ENCODE assay signal across 8 mouse cellular contexts in genomic region chr11:100319492-100320171, GRCm38 (mm10). TPM values are rescaled to one million over a fixed set of nuclear protein-coding genes. Genes with fewer than 3 reads are reported as not detected.
DNase-seq lines count a peak whose midpoint lies in the region; ATAC-seq and TF ChIP-seq lines count a peak whose summit lies in the region.

Gene Eif1 (plus strand): TSS chr11:100319885.

- peak; percentile 100 for DNase-seq in c-Kit-positive CD71-positive TER-119-positive erythroid progenitor cells, embryonic 14.5 days (ENCODE audit: low spot score)
- peak; percentile 99 for DNase-seq in heart, postnatal 0 days (ENCODE audit: low spot score)
- peak; percentile 100 for DNase-seq in kidney, postnatal 4 days

- TF ChIP-seq POLR2A in testis, adult 2 months (IDR thresholded peaks at IDR 0.05; ENCODE audit: control insufficient read depth, low read depth, low read length): peak; percentile 78

- H3K36me3 ChIP-seq in E14TG2a.4 (ENCODE audit: insufficient read depth, low read length): peaks cover 27% of the 10 kb centered on the region
- peaks cover 20% of the 10 kb centered on the region for H3K36me3 ChIP-seq in forebrain, embryonic 12.5 days (replicated peaks)
- H3K36me3 ChIP-seq in heart, postnatal 0 days (replicated peaks; ENCODE audit: control insufficient read depth, insufficient read depth, low read length): peaks cover 23% of the 10 kb centered on the region
- peaks cover 19% of the 10 kb centered on the region for H3K36me3 ChIP-seq in liver, embryonic 16.5 days (ENCODE audit: control insufficient read depth, insufficient read depth)
- peaks cover 20% of the 10 kb centered on the region for H3K36me3 ChIP-seq in neural tube, embryonic 13.5 days
- H3K36me3 ChIP-seq in testis, adult 2 months (ENCODE audit: control insufficient read depth, insufficient read depth, low read length): no peaks in the 10 kb centered on the region

- WGBS in forebrain, embryonic 12.5 days: 1% methylated on average over 57 of the region's 58 CpGs
- WGBS in heart, postnatal 0 days: 2% methylated on average over 46 of the region's 58 CpGs
- WGBS in liver, embryonic 16.5 days (ENCODE audit: insufficient replicate concordance): under 1% methylated on average over 50 of the region's 58 CpGs
- WGBS in neural tube, embryonic 13.5 days: 1% methylated on average over 53 of the region's 58 CpGs

- TF ChIP-seq EP300 in heart, postnatal 0 days (IDR thresholded peaks at IDR 0.05; ENCODE audit: low read depth): no peak

- no peaks in the 10 kb centered on the region for H3K27me3 ChIP-seq in E14TG2a.4 (ENCODE audit: insufficient read depth, low read length)
- H3K27me3 ChIP-seq in forebrain, embryonic 12.5 days: no peaks in the 10 kb centered on the region
- H3K27me3 ChIP-seq in heart, postnatal 0 days (ENCODE audit: control insufficient read depth, insufficient read depth, low read length): no peaks in the 10 kb centered on the region
- H3K27me3 ChIP-seq in liver, embryonic 16.5 days (ENCODE audit: control insufficient read depth, insufficient read depth, low read depth, low read length): no peaks in the 10 kb centered on the region
- H3K27me3 ChIP-seq in neural tube, embryonic 13.5 days: no peaks in the 10 kb centered on the region
- H3K27me3 ChIP-seq in testis, adult 2 months (ENCODE audit: control insufficient read depth, insufficient read depth, low read length): no peaks in the 10 kb centered on the region

- peak within 1 kb of the TSS; percentile 80 for H3K4me2 ChIP-seq in forebrain, embryonic 12.5 days
- peak within 1 kb of the TSS; percentile 85 for H3K4me2 ChIP-seq in heart, postnatal 0 days (ENCODE audit: low read depth, low read length)
- peak within 1 kb of the TSS; percentile 81 for H3K4me2 ChIP-seq in liver, embryonic 16.5 days (ENCODE audit: low read depth, low read length)
- peak within 1 kb of the TSS; percentile 87 for H3K4me2 ChIP-seq in neural tube, embryonic 13.5 days

- peak; percentile 93 for ATAC-seq in forebrain, embryonic 12.5 days (ENCODE audit: low FRiP score)
- ATAC-seq in heart, postnatal 0 days (ENCODE audit: insufficient read depth, low read depth): peak; percentile 88
- ATAC-seq in liver, embryonic 16.5 days (ENCODE audit: low read depth): peak; percentile 83
- ATAC-seq in neural tube, embryonic 13.5 days (ENCODE audit: low read depth): peak; percentile 91

- peaks cover 57% of the 10 kb centered on the region for H3K4me1 ChIP-seq in E14TG2a.4 (replicated peaks; ENCODE audit: low read depth, low read length)
- H3K4me1 ChIP-seq in forebrain, embryonic 12.5 days: peaks cover 11% of the 10 kb centered on the region
- H3K4me1 ChIP-seq in heart, postnatal 0 days (ENCODE audit: control insufficient read depth, insufficient read depth): no peaks in the 10 kb centered on the region; the same call in 1 of the 2 replicates
- peaks cover 38% of the 10 kb centered on the region for H3K4me1 ChIP-seq in liver, embryonic 16.5 days (ENCODE audit: control insufficient read depth, low read depth, low read length)
- peaks cover 19% of the 10 kb centered on the region for H3K4me1 ChIP-seq in neural tube, embryonic 13.5 days (replicated peaks)
- peaks cover 4% of the 10 kb centered on the region for H3K4me1 ChIP-seq in testis, adult 2 months (ENCODE audit: control insufficient read depth, insufficient read depth, low read length)

- H3K27ac ChIP-seq in forebrain, embryonic 12.5 days: peak within 1 kb of the TSS; percentile 98
- peak within 1 kb of the TSS; percentile 98 for H3K27ac ChIP-seq in heart, postnatal 0 days (ENCODE audit: low read depth)
- H3K27ac ChIP-seq in liver, embryonic 16.5 days (ENCODE audit: low read length): peak within 1 kb of the TSS; percentile 98
- peak within 1 kb of the TSS; percentile 98 for H3K27ac ChIP-seq in neural tube, embryonic 13.5 days (replicated peaks)
- H3K27ac ChIP-seq in testis, adult 2 months (ENCODE audit: control insufficient read depth, insufficient read depth, low read depth, low read length): peak within 1 kb of the TSS; percentile 78

- H3K9ac ChIP-seq in forebrain, embryonic 12.5 days: peak within 1 kb of the TSS; percentile 97
- H3K9ac ChIP-seq in heart, postnatal 0 days (replicated peaks; ENCODE audit: low read depth, low read length): peak within 1 kb of the TSS; percentile 92
- H3K9ac ChIP-seq in liver, embryonic 16.5 days (ENCODE audit: low read depth, low read length): peak within 1 kb of the TSS; percentile 99
- H3K9ac ChIP-seq in neural tube, embryonic 13.5 days: peak within 1 kb of the TSS; percentile 98

- H3K9me3 ChIP-seq in E14TG2a.4 (ENCODE audit: low read length): no peaks in the 10 kb centered on the region
- H3K9me3 ChIP-seq in forebrain, embryonic 12.5 days: no peaks in the 10 kb centered on the region
- H3K9me3 ChIP-seq in heart, postnatal 0 days (replicated peaks; ENCODE audit: control insufficient read depth, low read length): no peaks in the 10 kb centered on the region
- no peaks in the 10 kb centered on the region for H3K9me3 ChIP-seq in liver, embryonic 16.5 days (replicated peaks; ENCODE audit: control insufficient read depth, low read length)
- H3K9me3 ChIP-seq in neural tube, embryonic 13.5 days: no peaks in the 10 kb centered on the region

- no peak for TF ChIP-seq CTCF in E14TG2a.4 (conservative IDR thresholded peaks at IDR 0.05; ENCODE audit: low read length)
- no peak for TF ChIP-seq CTCF in heart, postnatal 0 days (IDR thresholded peaks at IDR 0.05; ENCODE audit: low read depth)
- TF ChIP-seq CTCF in testis, adult 2 months (IDR thresholded peaks at IDR 0.05; ENCODE audit: control insufficient read depth, insufficient read depth, insufficient replicate concordance, low read depth, low read length): no peak

- H3K4me3 ChIP-seq in E14TG2a.4 (replicated peaks; ENCODE audit: low read length): peak within 1 kb of the TSS; percentile 89
- peak within 1 kb of the TSS; percentile 84 for H3K4me3 ChIP-seq in forebrain, embryonic 12.5 days (replicated peaks)
- H3K4me3 ChIP-seq in heart, postnatal 0 days (ENCODE audit: low read depth, low read length): peak within 1 kb of the TSS; percentile 80
- peak within 1 kb of the TSS; percentile 85 for H3K4me3 ChIP-seq in liver, embryonic 16.5 days (ENCODE audit: low read depth, low read length)
- peak within 1 kb of the TSS; percentile 79 for H3K4me3 ChIP-seq in neural tube, embryonic 13.5 days
- H3K4me3 ChIP-seq in testis, adult 2 months (ENCODE audit: control insufficient read depth, low read depth, low read length): peak within 1 kb of the TSS; percentile 90

RNA-seq across cellular contexts. Expression of gene Eif1, which starts in this region (rescaled TPM):
- 1,544 and 1,585 TPM in 2 replicates for polyA plus RNA-seq in forebrain, embryonic 12.5 days (2016; fragmentation: Nextera tagmentation; extraction: Ambion mirVana)
- 64.1 and 105 TPM in 2 replicates for total RNA-seq in heart, postnatal 0 days (2014; rRNA removed; ENCODE audit: low replicate concordance)
- polyA plus RNA-seq in heart, postnatal 0 days (2015; fragmentation: Nextera tagmentation; extraction: Ambion mirVana): 1,927 and 2,123 TPM in 2 replicates
- 1,629 and 1,636 TPM in 2 replicates for polyA plus RNA-seq in liver, embryonic 16.5 days (2015; fragmentation: Nextera tagmentation; extraction: Ambion mirVana)
- polyA plus RNA-seq in neural tube, embryonic 13.5 days (2015; fragmentation: Nextera tagmentation; extraction: Ambion mirVana): 1,277 and 1,563 TPM in 2 replicates
- polyA plus RNA-seq in testis, adult 2 months (2012; rRNA removed): 260 and 396 TPM in 2 replicates

Comparison
In these comparisons a context has a peak if more than half of its experiments do, and no peak if none do; other contexts are left out.
1. Peak in every context shown above with its lines: DNase-seq, ATAC-seq, H3K4me3 ChIP-seq and H3K27ac ChIP-seq.